Mouse (Mus musculus) stomach, postnatal 0 days (tissue): Measurements from ENCODE around the gene Ttc39d.

Experiments used
- CTCF ChIP-seq: IDR thresholded peaks from 2 replicates; pipeline ENCODE4 v1.5.1; 2016; ENCODE audit warnings: antibody characterized with exemption, low read depth, mild to moderate bottlenecking, moderate library complexity
- EP300 ChIP-seq: optimal IDR thresholded peaks from 2 replicates; pipeline ENCODE3; 2016; ENCODE audit warnings: antibody characterized with exemption

- no peak for TF ChIP-seq CTCF
- TF ChIP-seq EP300 = no peak
Observed at GRCm38 (mm10) chr17:80221202-80221601, 13.9 kb downstream of the Ttc39d start.
